Mouse (Mus musculus) heart, postnatal 25 days (tissue): Measurements from ENCODE around the gene Apobr. TPM values are rescaled to one million over a fixed set of nuclear protein-coding genes. Genes with fewer than 3 reads are reported as not detected.
A peak's percentile ranks its signal among the peaks of the same experiment; 100 is the strongest.

Experiments used
- DNase-seq: peaks from one replicate; pipeline ENCODE4 v3.0.0; 2022; ENCODE audit warnings: low spot score
- intact Hi-C: fragments of 180-260 bp; cut with DNase I; formaldehyde crosslinking; loops from one replicate; pipeline ENCODE4 v1.15.1; 2025
- total RNA-seq, 2 experiments: library from RNA; stranded (reverse); gene quantifications; 2 replicates each; pipeline ENCODE4 v1.2.3; 2021

Apobr gene
- under 1 TPM; 0.28 to 0.86 TPM for total RNA-seq

DNA sequence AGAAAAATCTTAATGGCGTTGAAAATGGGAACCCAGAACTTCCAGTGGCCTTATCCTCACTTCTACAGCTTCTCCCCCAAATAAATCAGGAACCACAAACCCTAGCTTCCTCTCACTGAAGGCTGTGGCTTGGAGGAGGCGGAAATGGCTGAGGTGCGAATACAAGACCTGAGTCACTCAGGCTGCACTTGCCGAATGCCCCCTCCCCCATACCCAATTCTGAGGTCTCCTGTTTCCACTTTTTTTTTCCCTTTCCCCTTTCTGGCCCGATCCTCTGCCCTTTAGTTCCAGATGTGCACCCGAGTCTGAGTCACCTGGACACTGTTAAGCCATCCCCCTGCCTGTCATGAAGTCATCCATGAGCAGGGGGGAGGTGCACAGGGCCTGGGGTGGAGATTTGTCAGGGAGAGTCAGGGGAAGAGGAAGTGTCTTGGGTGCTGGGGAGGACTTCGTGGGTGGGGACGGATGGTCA is at the start of gene Apobr:
Gene Apobr (plus strand): TSS at position 437 of the 472 bp plus-strand sequence.
- intact Hi-C loops, result no loop called here

DNA sequence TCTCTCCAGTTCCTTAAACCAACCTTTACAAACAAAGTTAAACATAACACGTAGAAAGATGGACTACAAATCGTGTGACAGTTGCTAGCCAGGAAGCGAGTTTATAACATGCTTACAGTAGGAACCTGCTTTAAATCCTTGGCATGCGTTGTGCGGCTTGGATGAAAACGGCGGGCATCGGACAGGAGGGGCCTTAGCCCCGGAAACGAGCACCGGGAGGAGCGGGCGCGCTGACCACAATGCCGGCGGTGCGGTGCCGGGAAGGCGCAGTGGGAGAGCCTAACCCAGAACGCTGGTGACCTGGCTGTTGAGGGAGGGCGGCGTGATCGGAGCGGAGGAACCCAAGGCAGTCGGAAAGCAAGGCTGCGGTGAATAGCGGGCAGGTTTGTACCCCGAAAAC is 49.0 kb upstream of the Apobr start:
- intact Hi-C loops, result no loop called here
- DNase-seq, result no peak

More for the DNA sequence above, at the start of gene Apobr:
- DNase-seq, result no peak

DNA sequence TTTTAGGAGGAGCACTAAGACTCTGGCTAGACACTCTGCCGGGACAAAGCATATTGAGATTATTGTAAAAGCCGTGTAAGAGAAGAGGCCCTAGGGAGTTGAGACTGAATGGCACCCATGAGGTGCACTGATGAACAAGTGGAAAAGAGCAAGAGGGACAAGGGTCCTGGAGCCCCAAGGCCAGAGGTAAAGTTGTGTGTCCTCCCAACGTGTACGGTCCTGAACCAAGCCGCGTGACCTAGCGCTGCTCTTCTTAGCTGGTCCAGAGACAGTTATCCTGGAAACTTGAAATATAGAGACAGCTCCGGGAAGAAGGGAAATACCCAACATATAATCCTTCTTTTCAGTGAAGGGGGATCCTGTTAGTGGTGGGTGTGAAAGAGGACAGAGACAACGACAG is 48.3 kb upstream of the Apobr start:
- no peak for DNase-seq
- intact Hi-C loops, result no loop called here

DNA sequence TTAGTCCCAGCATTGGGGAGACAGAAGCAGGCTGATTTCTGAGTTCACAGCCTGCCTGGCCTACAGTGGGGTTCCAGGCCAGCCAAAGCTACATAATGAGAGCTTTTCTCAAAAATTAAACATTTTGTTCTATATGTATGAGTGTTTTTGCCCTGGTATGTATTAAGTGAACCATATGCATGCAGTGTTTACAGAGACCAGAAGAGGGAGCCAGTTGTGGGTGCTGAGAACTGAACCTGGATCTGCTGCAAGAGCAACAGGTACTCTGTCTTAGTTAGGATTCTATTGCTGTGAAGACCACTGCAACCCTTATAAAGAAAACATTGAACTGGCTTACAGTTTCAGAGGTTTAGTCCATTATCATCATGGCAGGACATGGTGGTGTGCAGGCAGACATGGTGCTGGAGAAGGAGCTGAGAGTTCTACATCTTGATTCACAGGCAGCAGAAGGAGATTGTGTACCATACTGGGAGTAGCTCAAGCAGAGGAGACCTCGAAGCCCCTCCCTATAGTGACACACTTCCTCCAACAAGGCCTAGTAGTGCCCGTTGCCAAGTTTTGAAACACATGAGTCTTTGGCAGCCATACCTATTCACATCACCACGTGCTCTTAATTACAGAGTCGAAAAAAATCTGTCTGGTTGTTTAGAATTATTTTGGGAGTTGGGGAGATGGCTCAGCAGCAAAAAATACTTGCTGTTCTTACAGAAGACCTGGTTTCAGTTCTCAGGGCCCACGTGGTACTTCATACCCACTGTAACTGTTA is 46.7 kb upstream of the Apobr start:
- intact Hi-C loops, result no loop called here
- DNase-seq, result no peak

DNA sequence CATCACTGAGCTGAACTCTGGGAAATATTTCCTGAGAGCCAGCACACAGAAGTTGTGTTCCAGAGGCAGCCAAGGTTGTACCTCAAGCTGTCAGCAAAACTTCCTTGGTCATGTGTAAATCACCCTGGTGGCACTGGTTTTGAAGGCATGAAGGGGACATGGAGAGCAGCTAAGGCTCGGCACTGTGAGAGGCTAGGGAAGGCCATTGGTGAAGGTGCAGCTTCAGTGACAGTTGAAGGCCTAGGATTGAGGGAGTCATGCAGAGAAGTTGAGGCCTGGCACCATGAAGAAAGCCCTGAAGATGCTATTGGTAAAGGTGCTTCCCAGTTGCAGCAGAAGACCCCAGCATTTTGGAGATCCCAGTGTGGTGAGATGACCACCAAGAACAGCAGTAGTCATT is 43.1 kb upstream of the Apobr start:
- DNase-seq, result no peak
- intact Hi-C loops, result no loop called here

DNA sequence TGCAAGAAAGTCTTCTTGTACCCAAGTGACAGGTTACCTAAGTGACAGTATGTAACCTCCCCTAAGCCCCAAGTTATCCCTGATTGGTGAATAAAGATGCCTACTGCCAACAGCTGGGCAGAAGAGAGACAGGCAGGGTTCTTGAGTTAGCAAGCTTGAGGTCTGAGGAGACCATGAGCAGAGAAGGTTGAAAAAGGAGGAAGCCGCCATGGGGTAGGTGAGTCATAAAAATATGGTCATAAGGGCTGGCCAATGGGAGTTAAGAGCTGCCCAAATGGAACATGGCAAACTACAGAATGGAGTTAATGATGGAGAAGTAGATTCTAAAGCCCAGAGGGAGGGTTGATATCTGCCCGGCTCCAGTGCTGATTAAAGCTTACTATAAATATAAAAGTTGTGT is 39.1 kb upstream of the Apobr start:
- DNase-seq, result no peak
- intact Hi-C loops, result no loop called here

DNA sequence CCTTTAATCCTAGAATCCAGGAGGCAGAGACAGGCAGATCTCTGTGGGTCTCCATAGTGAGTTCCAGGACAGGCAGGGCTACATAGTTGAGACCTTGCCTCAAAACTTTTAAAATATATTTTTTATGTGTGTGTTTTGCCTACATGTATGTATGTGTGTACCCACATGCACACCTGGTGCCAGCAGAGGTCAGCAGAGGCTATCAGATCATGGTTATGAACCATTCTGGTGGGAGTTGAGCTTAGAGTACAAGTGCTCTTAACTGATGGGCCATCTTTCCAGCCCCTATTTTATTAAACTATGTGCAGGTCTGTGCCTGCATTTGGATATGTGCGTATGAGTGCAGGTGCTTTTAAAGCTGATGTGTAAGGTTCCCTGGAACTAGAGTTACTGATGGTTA is 29.9 kb upstream of the Apobr start:
- DNase-seq, result no peak

DNA sequence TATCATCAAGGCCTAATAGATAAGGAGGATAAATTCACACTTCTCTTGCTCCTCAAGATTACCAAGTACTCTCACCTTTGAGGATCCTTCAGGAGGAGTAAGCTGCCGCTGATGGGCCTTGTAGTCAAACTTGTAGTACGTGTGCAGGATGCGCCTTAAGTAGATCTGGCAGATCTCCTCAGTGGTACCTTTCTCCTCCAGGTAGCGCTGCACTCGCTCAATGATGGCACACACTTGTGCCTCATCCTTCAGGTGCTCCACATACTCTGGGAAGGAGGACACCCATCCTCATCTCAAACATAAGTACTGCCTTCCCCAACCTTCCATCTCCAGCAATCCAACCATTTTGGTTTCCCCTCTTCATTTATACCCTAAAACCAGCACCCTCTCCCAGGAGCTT is 28.1 kb upstream of the Apobr start:
- intact Hi-C loops, result no loop called here
- DNase-seq, result no peak

More for the DNA sequence above, 29.9 kb upstream of the Apobr start:
- intact Hi-C loops, result no loop called here

DNA sequence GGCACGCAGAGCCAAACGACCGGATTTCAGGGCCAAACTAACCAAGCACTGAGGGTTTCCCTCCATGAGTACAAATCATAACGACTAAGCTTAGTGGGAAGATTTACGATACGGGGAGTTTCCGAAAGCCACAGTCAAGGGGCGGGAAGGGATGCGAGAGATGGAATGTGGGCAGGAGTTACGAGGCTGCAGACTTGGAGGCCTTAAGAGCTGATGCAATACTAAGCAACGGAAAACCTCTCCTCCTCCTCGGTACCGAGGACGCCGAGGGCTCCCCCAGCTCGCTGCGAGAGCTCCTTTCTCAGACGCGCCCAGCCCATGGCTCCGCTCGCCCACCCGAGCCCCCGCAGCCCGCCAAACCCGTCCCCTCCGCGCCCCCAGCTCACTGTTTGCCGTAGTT is 19.0 kb upstream of the Apobr start:
- intact Hi-C loops, result no loop called here
- no peak for DNase-seq

DNA sequence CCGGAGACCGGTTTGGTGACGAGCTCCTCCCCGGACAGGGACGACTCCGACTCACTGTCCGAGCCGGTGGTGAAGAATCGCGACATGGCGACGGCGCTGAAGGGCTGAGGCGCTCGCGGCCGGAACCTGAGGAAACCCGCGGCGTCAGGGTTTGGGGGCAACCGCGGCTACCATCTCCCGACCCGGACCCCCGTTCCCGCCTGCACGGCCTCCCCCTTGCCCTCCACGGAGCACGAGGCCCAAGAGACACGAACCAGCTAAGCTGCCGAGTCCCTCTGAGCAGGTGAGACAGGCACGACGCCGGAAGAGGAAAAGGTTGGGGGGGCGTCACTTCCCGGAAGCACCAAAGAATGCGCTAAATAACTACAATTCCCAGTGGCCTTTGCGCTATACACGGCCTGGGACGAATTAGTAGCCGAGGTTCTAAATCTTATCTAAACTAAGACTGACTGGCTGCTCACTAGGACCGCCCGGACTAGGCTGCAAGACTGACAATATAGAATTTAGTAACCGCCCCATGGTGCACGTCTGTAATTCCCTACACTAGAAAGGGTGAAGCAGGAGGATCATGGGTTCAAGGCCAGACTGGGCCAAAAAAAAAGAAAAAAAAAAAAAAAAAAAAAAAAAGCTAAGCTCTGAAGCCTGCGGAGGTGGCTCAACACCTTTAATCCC is 18.5 kb upstream of the Apobr start, which contains the start of gene Eif3c:
Gene Eif3c (minus strand): TSS at position 318 of the 672 bp plus-strand sequence.
- peak; percentile 74 for DNase-seq
- intact Hi-C loops, result no loop called here

DNA sequence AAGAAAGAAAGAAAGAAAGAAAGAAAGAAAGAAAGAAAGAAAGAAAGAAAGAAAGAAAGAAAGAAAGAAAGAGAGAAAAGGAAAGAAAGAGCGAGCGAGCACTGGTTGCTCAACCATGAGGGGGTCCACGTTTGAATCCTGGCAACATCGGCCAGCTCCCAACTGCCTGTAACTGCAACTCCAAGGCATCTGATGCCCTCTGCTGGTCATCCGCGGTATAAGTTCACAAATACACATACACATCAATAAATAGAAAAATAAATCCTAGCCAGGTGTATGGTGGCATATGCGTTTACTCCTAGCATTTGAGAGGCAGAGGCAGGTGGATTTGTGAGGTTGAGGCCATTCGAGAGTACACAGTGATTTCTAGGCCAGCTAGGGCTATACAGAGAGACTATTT is 7.8 kb upstream of the Apobr start:
- no peak for DNase-seq
- intact Hi-C loops, result no loop called here

DNA sequence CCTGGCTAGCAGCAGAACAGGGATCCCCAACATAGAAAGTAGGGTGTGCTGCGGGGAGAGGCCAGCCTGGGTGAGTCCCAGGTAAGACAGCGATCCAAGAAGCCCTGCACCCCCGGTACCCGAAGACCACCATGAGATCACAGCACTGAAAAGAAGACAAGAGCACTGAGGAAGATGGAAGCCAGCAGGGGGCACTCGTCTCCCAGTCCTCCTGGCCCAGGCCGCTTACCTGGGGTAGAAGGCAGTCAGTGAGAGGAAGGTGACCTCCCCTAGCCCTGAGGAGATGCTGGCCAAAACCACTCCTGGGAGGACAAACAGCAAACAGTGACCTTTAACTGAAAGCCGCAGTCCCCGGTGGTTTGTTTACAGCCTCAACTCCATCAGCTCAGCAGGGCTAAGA is 5.6 kb upstream of the Apobr start:
- no peak for DNase-seq
- intact Hi-C loops, result loop anchor here (2.0 kb wide), 2 partner anchors 58 to 122 kb away; no protein-coding TSS in a partner anchor

DNA sequence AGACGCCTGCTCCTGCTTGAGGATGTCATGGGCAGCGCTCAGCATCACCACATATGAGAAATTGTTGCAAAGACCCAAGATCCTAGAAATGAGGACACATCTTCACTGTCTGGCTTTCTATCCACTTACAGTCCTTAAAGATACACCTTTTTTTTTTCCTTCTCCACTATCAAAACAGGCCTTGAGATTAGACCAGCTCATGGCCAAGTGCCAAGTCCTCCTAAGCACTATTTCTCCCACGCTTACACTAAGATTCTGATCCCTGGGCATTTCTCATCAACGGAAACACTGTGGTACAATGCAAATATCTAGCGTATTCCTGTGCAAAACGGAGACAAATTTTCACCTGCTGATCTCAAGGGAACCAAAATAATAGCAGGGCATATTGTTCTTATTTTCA is 3.1 kb upstream of the Apobr start:
- no peak for DNase-seq
- intact Hi-C loops, result no loop called here

DNA sequence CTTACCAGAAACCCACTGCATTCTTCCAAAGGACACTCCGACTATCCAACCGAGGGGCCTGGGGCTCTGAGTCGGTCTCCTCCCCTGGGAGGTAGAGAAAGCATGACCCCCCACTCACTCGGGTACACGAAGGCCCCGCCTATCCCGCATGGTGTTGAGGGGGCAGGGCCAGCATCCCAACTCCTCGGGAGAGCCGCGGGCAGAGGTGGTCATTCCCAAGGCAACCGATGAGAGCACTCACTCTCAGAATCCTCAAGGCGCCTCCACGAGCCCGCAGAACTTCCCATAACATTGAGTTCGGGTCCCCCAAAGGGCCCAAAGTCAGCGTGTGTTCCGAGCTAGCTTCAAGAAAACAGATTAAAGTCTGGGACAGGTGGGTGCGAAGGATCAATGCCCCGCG is 2.0 kb upstream of the Apobr start:
- no peak for DNase-seq
- intact Hi-C loops, result no loop called here

DNA sequence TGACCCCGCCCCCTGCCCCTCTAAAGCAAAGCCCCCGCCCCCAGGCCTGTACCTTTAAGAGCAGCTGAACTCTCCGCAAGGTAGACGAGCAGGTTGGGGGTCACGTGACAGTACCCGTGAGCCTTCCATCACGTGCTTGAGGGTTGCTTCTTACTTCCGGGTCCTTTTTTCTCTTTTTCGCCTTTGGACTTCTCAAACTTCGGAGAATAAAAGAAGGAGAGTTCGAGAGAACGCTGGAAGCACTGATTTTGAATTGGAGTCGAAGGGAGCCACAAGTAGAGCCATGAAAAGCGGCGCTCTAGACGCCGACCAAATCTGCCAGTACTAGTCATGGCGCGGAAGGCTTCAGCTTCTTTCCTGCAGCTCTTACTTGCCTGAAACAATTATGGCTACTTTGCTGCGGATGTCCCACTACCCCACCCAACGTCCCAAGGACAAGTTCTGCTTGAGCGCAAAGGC is 1.5 kb upstream of the Apobr start:
- intact Hi-C loops, result no loop called here

DNA sequence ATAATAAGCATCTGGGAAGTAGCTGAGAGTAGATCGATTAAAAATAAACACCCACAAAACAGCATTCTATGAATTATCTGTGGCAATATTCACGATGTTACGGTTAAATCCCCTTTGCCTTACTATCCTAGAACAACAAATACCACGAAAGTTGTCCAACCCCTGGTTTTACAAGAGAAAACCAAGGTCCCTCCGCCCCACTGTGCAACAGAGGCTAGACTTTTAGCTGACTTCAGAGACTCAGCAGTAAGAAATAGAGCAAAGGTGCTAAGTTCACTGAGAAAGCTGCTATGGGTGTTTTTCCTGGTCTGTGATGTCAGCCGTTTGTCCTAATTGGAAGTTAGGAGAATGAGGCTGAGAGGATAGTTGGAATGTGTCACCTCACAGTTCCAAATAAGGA is 981 bp upstream of the Apobr start:
- intact Hi-C loops, result no loop called here
- no peak for DNase-seq

More for the DNA sequence above, 1.5 kb upstream of the Apobr start:
- peak; percentile 72 for DNase-seq

DNA sequence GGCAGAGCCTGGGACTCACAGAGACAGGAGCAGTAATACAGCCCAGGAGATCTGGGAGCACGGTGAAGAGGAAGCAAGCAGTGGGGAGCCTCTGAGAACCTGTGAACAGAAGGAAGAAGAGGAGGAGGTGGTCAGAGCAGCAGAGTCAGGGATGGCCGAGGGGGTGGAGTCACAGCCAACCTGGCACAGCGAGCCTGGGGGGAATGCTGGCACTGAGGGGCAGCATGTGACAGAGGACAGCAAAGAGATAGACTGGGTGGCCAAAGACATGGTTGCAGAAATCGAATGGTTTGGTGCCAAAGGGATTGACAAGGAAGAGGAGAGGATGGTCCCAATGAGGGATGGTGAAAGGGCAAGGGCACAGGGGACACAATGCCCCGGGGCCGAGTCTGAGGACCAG is 975 bp downstream of the Apobr start, which contains the start of gene Cln3:
Gene Cln3 (minus strand): TSS at position 101 of the 400 bp plus-strand sequence.
- DNase-seq, result no peak
- intact Hi-C loops, result loop anchor here (2.0 kb wide), 1 partner anchor 51 kb away; no protein-coding TSS in a partner anchor

DNA sequence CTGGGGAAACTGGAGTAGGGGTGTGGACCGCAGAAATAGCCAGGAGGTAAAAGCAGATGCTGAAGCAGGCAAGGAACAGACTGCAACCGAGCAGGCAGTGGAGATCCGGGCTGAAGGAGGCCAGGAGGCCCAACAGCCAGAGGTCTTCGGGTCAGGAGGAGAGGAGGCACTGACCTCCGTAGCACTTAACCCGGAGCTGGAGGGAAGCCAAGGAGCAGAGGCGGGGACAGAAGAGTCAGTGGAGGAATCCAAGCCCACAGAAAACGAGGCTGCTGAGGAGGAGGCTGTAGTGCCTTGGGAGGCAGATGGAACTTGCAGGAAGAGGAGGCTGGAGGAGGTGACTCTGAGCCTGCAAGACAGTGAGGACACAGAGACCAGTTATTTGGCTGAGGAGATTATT is 2.1 kb downstream of the Apobr start:
- intact Hi-C loops, result loop anchor here (2.0 kb wide), 1 partner anchor 50 kb away; no protein-coding TSS in a partner anchor
- no peak for DNase-seq

DNA sequence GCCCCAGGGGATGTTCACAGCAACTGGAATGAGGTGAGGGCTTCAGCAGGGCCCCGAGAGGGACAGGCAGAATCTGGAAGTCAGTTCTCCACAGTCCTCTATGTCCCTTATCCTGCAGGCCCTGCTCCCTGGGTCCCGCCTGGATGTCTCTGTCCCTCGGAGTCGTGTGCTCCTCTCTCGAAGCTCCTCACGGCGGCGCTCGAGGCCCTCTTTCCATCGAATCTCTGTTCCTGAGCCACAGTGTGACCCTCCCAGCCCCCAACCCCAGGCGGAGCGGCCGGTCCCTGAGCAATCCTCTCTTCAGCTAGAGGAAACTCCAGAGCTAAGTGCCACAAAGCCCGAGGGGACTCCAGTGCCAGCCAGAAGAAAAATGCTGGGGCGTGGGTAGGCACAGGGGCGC is 3.0 kb downstream of the Apobr start:
- intact Hi-C loops, result loop anchor here (2.0 kb wide), 1 partner anchor 49 kb away; no protein-coding TSS in a partner anchor

DNA sequence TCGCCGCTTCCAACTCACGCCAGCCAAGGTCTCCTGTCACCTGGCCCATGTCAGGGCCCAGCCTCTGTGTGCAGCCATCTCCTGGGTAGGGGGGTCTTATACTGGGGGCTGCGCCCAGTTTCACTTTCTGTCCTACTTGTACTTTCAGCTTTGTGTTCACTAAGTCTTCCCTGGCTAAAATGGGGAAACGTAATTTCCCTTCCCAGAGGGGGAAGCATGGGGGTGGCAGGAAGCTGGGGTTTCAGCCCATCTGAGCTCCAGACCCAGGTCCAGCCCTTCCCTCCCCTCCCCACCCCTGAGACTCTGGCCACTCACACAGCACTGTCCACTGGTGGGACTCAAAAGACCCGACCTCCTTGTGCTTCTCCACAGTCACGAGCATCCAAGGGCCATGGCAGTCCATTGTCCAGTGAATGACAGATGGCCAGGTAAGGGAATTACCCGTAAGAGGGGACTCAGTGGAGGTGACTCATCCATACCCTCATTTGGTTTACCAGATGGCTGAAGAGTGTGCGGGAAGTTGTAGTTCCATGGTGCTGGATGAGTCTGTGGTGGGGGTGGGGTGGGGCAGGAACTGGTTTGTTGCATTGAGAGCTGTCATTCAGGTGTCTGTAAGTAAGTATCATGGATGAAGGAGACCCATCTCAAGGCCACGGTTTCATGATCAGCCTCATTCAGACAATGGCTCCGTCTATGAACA is 10.3 kb downstream of the Apobr start, which contains the start of gene Il27:
Gene Il27 (minus strand): TSS at position 80 of the 700 bp plus-strand sequence.
- DNase-seq, result no peak
- intact Hi-C loops, result no loop called here

More for the DNA sequence above, 3.0 kb downstream of the Apobr start:
- no peak for DNase-seq
